Mouse (Mus musculus) cerebellum, adult 2 months (tissue): Measurements from ENCODE around the gene Ambn.

ENCODE experiments used
- CTCF ChIP-seq: fragments of 200-500 bp; IDR thresholded peaks from 2 replicates; pipeline ENCODE4 v1.5.1; 2011; ENCODE audit warnings: low read depth, mild to moderate bottlenecking, control low read depth, low read length, moderate library complexity, borderline replicate concordance; ENCODE audit not compliant: insufficient read depth
- POLR2A ChIP-seq: fragments of 200-500 bp; IDR thresholded peaks from 2 replicates; pipeline ENCODE4 v1.6.1; 2011; ENCODE audit warnings: low read length, control low read depth, borderline replicate concordance; ENCODE audit not compliant: insufficient read depth

- no peak for TF ChIP-seq POLR2A
- no peak for TF ChIP-seq CTCF
Observed at GRCm38 (mm10) chr5:88426753-88427152, 29.0 kb upstream of the Ambn start.
